Mouse (Mus musculus) large intestine, adult 2 months (tissue): ENCODE measurements around the gene Pcdh18. TPM values are rescaled to one million over a fixed set of nuclear protein-coding genes. Genes with fewer than 3 reads are reported as not detected.
A peak's percentile ranks its signal among the peaks of the same experiment; 100 is the strongest.

Source experiments
- DNase-seq: peaks from one replicate; pipeline ENCODE4 v3.0.0-alpha.2; 2012; ENCODE audit warnings: low read depth, low spot score
- WGBS: fragments of 180-500 bp; shearing (Covaris S2); methylation state at CpG from one replicate; pipeline ENCODE4 v1.1.7; 2018; 5-methylcytosine and 5-hydroxymethylcytosine counted together
- polyA plus RNA-seq: library from polyadenylated mRNA; depleted of rRNA; stranded (reverse); fragments of >200 nt; gene quantifications from 2 replicates; pipeline ENCODE4 v1.2.3, GENCODE M21; 2012; rRNA removed

The Pcdh18 gene
- polyA plus RNA-seq, result 0.94 and 2.0 TPM in 2 replicates

DNA sequence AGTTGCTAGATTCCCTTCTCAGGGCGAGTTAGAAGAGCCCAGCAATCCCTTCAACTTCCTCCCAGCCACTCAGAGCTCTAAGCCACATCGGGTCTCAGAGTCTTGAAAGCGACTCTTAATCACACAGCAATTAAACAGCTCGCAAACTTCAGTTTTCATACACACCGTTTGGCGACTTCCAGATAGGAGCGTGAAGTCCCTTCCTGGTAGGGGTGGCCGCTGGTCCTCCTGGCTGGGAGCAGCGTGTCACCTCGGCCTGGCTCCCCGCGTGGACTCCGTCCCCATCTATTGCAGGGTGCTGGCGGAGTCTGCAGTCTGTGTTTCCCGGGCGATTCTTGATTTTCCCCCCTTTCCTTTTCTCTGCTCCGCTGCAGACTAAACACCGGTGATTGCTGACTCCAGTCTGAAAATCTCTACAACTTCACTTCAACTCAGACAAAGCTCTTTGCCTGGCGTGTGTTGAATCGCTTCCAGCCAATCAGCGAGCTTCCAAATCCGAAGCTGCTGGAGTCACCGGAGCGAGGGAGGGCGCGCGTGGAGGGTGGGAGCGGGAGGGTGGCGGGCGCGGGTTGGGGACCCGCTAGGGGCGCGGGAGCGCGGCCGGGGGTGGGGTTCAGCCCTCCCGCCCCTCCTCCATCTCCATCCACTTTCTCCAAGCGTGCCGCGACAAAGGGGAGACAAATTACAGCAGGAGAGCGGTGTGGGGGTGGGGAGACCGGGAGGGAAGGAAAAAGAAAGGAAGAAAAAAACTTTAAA is at the start of gene Pcdh18:
Pcdh18 (minus strand) TSS at position 456 of the 756 bp plus-strand sequence.
- 1% methylated on average over 43 of the region's 43 CpGs for WGBS
- DNase-seq, result peak; percentile 50

DNA sequence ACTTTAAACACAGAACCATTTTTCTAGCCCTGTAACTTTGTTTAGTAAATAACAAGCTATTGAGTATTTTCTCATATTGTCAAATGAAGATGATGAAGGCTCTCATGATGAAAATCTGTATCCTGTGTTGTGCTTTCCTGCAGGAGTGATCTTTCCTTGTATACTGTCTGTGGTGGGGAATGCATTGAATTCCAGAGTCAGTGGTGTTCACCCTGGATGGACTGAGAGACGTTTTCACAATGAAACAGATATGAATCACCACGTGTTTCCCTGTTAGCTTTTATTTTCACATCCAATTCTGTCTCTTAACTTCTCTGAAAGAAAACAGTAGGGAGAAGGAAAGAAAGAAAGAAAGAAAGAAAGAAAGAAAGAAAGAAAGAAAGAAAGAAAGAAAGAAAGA is 49.7 kb upstream of the Pcdh18 start:
- 36% methylated on average over 2 of the region's 2 CpGs for WGBS
- DNase-seq, result no peak

DNA sequence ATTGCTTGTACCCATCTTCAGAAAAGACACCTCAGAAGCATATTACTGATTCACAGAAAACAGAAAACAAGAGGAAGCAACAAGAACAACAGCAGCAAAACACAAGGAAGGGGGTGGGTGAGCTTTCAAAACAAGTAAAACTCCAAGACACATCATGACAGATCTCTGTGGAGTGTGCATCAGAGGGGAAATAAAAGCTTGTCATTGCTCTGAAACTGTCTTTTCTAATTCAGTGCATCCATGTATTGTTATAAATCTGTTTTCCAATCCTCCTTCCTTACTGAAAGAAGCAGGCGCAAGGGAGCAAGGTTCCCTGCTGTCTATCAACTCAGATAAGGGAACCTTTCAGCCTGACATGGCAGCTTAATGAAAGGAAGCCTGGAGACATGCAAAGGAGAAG is 48.4 kb upstream of the Pcdh18 start:
- DNase-seq, result no peak
- 93% methylated on average over 1 of the region's 1 CpGs for WGBS

DNA sequence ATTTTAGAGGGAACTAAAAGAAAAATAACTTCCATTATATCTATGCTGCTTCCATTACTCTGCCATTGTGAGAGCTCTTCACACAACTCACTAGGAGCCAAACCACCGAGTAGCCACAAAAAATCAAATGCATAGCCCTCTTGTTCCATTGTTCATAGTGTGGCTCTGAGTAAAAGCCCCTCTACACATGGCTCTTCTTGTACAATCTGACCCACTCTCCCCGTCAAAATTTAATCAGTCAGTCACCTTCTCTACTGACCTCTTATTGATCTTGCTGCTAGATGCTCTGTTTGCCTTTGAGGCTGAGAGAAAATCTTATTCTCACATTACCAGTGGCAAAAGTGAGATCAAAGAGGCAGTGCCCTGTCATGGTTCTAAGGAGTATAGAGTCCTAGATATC is 31.2 kb upstream of the Pcdh18 start:
- 57% methylated on average over 2 of the region's 2 CpGs for WGBS
- no peak for DNase-seq

DNA sequence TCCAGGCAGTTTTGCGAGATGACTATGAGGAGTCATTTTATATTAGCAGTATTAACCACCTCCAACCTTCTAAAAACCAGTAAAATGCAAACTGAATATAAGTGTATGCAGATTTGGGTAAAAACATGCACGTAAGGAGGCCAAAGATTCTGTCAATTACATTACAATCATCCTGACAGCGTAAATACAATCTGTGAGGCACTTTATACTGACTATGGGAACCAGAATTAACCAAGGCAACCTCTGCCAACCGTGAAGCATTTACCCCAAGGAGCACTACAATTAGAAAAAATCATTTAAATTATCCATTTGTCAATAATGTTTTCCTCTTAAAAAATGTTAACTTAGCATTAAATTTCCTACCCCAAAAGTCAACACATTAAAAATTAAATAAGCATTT is 30.6 kb upstream of the Pcdh18 start:
- WGBS, result 85% methylated on average over 4 of the region's 4 CpGs
- DNase-seq, result no peak

DNA sequence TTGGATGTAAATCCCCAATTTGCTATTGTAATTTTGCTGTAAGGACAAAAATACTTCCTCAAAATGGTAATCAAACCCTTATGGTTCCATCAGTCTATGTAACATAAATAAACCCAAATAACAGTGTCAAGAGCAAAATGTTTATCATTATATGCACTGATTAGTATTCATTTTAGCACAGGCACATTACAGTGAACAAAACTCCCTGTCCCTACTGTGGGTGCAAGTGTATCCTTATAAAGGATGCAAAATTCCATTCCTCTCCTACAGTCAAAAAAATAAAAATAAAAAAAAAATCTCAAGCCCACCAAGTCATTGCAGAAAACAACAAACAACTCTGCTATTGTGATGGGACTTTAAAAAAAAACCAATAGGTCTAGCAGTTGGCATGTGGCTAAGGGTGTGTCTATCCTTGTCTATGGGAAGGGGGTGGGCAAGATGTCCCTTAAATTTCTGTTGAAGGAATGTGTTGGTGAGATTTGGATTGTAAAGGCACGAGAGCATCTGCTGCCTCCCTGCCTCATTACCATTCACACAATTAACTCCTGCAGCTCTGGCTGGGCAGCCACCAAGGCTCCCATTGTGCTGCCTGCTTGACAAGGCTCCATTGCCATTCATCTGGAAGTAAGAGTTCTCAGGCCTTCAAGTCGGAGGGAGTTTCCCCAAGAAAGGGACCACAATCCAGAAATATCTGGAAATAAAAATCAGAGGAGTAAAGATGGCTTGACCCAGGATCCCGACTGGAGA is 12.0 kb upstream of the Pcdh18 start:
- WGBS, result 56% methylated on average over 3 of the region's 3 CpGs
- no peak for DNase-seq

DNA sequence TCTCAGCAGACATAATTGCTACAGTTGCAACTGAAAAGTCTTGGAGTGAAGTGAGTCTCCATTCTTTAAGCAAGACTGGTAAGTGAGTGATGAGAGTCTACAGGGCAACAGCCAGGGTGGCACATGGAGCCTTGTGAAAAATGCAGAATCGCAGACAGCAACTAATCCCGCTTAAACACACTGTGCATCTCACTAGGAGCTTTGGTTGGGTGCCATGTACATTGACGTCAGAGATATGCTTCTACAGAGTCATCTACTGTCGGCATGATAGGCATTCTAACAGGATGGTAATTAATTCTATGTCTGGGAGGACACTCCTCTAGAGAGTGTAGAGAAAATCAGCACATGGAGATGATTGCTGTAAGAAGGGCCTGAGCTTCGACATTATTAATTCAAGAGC is 5.6 kb upstream of the Pcdh18 start:
- WGBS, result 83% methylated on average over 5 of the region's 5 CpGs
- no peak for DNase-seq

DNA sequence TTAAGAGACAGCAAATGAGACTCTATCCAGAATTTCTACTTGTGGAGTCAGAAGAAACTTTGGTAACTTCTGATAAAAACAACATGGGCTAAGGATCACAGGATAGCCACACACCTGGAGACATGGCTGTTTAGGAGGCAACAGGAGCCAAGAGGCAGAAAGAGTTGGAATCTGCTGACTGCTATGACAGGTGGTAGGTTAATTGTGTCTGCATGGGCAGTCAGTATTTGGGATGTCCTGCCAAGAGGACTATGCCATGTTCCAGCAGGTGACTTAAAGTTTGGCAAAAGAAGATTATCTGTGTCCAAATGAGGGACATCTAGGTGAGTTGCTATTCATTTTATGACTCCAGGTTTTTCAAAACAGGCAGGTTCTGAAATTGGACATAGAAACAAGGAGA is 4.8 kb upstream of the Pcdh18 start:
- DNase-seq, result no peak

DNA sequence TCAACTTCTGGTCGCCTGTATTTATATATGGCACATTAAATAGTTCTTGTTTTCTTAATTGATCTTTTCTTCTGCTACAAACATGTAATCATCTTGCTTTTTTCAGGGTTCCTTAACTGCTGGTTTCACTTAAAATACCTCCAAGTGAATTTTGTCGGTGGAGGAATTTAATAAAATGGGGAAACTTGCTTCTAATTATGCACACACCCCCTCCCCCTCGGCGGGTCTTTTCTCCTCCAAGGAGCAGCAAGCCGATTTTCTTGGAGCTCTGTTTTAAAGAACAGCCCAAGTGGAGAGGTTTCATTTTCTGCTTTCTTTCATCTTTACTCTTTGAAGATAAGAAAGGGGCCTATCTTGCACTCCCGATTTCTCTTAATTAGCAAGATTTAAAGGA is 498 bp upstream of the Pcdh18 start:
- WGBS, result under 1% methylated on average over 6 of the region's 6 CpGs
- no peak for DNase-seq

DNA sequence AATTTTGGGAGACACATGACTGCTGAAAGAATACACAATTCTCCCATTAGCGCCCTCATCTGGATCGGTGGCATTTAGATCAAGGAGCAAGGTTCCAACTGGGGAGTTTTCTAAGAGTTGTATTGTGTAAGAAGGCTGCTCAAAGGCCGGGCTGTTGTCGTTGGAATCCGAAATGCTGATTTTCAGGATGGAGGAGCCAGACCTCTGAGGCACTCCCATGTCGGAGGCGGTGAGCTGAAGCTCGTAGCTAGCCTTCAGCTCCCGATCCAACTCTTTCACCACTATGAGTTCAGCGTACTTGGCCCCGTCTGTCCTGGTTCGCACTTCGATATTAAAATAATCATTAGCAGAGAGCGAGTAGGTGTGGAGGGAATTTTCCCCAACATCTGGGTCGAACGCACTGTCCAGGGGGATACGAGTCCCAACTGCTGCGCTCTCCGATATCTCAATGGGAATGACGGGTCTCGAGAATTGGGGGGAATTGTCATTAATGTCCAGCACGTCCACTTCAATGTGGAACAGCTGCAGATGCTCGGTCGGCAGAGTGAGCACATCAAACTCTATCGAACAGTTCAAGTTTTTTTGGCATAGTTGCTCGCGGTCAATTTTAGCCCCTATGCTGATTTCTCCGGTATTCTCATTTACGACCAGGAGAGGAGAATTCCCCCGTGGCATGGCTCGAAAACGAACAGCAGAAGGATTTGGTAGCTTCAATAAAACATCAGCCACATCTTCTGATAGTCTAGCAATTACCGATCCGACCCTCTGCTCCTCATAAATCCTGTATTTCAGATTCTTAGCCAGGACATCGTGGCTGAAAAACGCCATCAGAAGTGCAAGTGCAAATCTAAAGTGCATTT is 909 bp downstream of the Pcdh18 start:
- 4% methylated on average over 36 of the region's 36 CpGs for WGBS
- no peak for DNase-seq

DNA sequence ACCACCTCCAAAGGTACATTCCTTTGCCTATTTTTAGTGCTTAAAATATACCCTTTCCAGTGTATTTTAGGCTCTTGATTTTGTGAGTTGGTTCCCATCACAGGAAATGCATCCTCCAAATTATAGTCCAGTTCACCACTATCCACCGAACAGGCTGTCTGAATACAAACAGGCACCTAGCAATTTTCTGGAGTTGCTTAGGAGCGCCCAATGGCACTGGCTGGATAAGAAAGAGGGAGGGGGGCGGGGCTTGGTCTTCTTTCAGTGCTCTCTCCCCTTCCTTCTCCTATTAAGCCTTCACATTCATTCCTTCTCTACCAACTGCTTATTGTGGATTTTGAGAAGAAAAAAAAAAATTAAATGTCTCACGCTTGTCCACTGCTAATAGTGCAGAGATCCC is 4.4 kb downstream of the Pcdh18 start:
- DNase-seq, result no peak
- 78% methylated on average over 4 of the region's 4 CpGs for WGBS

DNA sequence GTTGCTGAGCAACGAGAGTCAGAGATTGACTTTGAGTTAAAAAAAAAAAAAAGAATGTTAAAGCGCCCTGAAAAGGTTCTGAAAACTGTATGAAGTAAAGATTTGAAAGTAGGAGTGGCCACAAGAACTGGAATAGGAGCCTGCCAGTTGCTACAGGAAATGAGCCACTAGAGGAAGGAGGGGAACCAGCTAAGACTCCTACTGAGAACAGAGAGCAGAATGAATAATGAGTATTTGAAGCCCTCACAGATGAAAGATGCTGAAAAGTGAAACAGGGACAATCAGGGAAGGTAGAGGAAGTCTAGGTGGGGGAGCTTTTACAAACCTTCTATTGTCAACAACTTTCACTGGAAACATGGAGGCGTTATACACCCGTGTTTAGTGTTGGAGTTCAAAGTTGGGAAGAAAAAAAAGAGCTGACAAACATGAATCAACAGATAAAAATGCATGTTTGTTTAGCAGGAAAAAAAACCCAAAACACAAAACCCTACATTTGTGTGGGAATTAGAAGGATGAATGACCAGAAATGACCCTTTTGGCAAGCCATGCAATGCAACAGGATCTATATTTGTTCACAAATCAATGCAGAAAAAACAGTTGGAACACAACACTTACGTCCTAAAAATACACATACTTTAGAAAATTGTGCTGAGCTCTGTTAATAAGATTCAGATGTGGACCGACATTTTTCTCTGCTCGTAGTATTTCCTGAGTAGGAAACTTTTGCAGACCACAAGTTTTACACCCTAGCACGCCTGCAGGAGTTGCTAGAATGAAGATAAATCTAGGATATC is 7.4 kb downstream of the Pcdh18 start:
- 60% methylated on average over 8 of the region's 8 CpGs for WGBS
- DNase-seq, result no peak

DNA sequence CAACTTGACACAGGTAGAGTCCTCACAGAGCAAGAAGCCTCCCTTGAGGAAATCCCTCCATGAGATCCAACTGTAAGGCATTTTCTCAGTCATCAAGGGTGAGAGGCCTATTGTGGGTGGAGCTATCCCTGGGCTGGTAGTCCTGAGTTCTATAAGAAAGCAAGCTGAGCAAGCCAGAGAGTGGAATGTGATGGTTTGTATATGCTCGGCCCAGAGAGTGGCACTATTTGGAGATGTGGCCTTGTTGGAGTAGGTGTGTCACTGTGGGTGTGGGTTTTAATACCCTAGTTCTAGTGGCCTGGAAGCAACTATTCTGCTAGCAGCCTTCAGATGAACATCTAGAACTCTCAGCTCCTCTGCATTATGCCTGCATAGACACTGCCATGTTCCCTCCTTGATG is 9.1 kb downstream of the Pcdh18 start:
- no peak for DNase-seq
- WGBS, result 93% methylated on average over 1 of the region's 1 CpGs

DNA sequence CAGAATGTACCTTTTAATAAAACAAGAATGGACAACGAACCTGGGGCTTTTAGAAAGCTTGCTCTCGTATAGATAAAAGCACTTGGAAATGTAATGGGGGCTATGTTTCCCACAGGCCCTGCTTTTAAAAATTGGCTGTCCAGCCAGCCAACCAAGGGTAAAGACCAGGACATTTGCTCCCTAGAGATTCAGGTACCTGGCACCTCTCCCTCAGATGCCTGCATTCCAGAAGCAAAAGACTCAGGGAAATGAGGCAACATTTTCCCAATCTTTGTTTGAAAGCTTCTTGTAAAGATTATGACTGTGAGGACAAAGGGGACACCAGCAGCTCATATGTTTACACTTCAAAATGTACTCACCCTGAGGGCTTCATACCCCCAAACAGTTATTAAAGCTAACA is 18.1 kb downstream of the Pcdh18 start:
- no peak for DNase-seq
- 63% methylated on average over 2 of the region's 2 CpGs for WGBS

DNA sequence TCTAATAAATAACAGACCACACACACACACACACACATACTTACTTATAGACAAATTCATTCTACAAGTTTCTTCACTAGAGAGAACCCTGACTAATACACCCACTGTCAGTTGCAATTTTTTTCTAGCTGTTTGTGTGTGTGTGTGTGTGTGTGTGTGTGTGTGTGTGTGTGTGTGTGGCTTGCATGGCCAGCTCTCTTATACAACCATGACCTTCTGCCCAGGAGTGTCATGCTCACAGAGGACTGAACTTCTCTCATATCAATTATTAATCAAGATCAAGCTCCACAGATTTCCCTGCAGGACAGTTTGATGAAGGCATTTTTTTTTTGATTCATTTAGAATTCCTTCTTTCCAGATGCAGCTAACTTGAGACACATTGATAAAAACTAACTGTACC is 18.6 kb downstream of the Pcdh18 start:
- no peak for DNase-seq

DNA sequence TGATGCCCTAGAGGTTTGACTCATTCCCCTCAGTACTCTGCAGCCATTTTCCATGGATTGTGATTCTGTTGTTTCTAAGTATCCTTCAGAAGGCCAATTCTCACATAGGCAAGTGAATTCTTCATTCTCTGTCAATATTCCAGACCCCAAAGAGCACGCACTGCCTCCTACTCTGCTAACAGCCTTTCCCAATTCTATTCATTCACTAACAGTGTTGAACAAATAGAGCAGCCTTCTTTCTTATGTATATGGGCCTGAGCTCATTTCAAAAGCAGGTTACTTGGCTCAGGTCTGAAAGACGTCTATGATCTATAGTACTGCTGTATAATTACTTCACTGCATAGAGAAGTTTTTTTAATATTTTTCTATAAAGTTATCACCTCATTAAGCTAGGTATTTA is 50.6 kb downstream of the Pcdh18 start:
- 77% methylated on average over 2 of the region's 2 CpGs for WGBS
- no peak for DNase-seq

DNA sequence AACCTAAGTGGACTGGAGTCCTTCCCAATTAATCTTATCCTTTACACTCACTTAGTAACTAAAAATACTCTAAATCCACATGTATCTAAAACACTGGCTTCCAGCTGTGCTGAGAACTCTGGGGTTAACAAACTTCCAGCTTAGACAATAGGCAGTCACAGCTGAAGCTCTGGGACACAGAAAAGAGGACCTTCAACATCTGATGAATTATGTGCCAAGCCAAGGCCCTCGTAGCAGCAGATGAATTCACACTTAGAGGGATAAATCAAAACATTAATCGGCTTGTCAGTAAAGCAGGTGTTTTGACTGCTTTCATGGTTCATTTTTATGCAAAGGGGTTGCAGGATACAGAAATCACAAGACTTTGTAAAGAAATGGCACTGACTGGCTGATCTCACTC is 57.2 kb downstream of the Pcdh18 start:
- 61% methylated on average over 2 of the region's 2 CpGs for WGBS
- no peak for DNase-seq
